Mouse (Mus musculus) brain, embryonic 14.5 days (tissue): ENCODE results near the gene Kmt2c. TPM values are rescaled to one million over a fixed set of nuclear protein-coding genes. Genes with fewer than 3 reads are reported as not detected.
"Not testable (repeated sequence)": the region's sequence is repeated elsewhere in the genome, so short reads cannot be mapped to it uniquely, and the experiment has no call there.

Experiments used
- DNase-seq: peaks from one replicate; pipeline ENCODE4 v3.0.0-alpha.2; 2011; ENCODE audit warnings: low read depth
- CTCF ChIP-seq: fragments of 200-500 bp; IDR thresholded peaks from 2 replicates; pipeline ENCODE4 v1.5.1; 2012; ENCODE audit warnings: inconsistent platforms, mild to moderate bottlenecking, moderate library complexity, borderline replicate concordance; ENCODE audit not compliant: insufficient read depth, insufficient read length; ENCODE audit errors: extremely low read depth
- POLR2A ChIP-seq: fragments of 200-500 bp; IDR thresholded peaks from 2 replicates; pipeline ENCODE4 v1.6.1; 2012; ENCODE audit warnings: mild to moderate bottlenecking, inconsistent platforms, borderline replicate concordance; ENCODE audit not compliant: poor library complexity, insufficient read depth, insufficient read length, severe bottlenecking; ENCODE audit errors: extremely low read depth
- polyA plus RNA-seq: library from polyadenylated mRNA; depleted of rRNA; stranded (reverse); fragments of >200 nt; gene quantifications from 2 replicates; pipeline ENCODE4 v1.2.3, GENCODE M21; 2012

Kmt2c gene
- polyA plus RNA-seq, 1 experiment = 52.3 TPM

DNA sequence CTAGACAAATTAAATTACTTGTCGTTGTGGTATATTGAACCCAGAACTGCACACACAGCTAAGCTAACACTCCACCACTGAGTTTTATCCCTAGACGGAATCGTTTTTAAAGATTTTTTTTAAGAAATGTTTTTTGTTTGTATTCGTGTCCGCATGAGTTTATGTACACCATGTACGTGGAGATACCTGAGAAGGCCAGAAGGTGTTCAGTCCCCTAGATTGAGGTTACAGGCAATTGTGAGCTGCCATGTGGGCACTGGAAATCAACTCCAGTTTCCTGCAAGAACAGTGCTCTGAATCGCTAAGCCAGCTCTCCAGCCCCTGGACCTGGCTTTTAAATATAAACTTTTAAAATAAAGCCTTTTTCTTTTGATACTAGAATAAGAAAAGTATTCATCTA is 2.1 kb upstream of the Kmt2c start:
- TF ChIP-seq CTCF (no peak), POLR2A (no peak)
- DNase-seq = no peak

DNA sequence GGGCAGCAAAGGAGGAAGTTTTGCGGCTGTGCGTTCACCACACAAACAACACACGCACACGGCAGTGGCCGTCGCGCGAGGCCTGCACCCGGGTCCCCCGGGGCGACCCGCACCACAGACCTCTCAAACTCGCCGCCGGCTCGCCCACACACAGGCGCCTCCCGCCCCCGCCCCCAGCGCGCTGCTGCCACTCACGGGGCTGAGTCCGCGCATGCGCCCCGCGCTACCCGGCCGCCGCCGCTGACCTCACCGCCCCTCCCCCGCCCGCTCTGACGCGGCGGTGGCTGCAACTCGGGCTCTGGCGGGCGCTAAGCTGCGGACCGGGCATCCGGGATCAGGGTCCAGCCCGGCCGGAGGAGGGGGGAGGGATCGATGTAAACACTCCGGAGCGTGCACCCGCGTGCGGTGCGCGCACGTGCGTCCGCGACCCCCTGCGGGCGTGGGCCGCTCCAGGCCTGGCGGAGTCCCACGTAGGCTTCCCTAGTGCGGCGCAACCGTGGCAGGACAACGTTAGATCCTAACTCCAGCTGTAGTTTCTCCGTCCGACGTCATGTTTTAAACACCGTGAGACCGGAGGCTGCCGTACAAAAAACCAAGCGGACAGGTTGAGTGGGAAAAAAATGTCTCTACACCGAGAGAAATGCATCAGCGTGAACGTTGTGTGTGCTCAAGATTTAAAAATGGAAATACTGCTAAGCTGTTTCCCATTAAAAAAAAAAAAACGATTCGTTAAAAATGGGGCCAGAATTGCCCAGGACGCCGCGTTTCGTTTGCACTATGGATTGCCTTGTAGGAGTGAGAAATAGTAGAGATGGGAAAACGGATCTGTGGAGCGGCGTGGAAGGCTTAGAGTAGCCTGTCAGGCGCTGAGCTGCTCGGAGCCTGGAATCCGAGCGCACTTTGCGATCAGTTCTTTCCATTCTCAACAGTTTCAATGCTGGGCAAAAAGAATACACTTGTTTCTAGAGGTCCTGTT is 1.1 kb upstream of the Kmt2c start:
- peak; percentile 98 for DNase-seq
- TF ChIP-seq CTCF (no peak), POLR2A (peak; percentile 91)

DNA sequence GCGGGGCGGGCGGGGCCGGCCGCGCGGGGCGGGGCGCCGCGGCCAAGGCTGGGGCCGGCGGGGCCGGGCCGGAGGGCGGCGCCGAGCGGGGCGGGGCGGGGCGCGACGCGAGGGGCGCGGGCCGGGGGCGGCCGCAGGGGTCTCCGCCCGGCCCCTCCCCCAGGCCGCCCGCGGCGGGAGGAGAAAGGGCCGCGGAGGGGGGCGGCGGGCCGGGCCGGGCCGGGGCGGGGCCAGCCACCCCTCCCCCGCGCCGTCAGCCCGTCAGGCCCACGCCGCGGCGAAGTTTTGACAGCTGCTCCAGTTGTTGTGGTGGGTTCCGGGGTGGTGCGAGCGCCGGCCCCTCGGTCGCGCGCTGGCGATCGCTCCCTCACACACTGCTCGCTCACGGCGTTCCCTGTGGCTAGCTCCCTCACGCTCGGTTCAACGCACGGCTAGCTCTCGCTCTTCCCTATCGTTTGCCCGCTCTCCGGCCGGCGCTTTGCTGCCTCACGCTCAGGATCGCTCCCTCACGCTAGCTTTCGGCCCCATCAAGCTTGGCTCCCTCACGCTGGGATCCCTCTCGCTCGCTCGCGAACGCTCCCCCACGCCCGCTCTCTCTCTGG is 339 bp upstream of the Kmt2c start:
- TF ChIP-seq CTCF = no peak
- no peak for TF ChIP-seq POLR2A
- DNase-seq = peak; percentile 91

DNA sequence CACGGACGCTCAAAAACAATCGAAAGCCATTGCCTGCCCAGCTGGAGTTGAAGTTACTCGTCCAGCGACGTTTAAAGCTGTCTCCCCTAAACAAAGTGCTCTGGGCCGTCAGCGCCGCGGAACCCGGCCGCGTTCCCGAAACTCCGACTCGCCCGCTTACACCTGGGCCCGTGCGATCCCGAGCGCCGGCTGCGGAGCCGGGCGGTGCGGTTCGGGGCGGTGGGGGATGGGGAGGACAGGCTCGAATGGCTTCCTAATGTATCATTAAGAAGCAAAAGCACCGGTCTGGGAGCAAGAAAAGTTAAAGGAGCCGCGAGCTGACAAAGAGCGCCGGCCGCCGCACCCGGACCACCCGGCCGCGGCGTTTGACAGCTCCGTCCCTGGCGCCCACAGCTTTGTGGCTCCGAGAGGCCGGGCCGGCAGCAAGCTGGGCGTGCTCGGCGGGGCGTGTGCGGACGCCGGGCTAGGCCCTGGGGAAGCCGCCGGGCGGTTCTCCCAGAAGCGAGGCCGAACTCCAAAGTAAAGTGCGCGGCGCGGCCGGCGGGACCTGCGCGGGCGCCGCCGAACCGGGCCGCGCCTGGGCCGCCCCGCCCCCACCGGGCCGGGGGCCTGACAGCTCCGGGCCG is 750 bp downstream of the Kmt2c start:
- DNase-seq = peak; percentile 60
- TF ChIP-seq CTCF (no peak), POLR2A (no peak)

DNA sequence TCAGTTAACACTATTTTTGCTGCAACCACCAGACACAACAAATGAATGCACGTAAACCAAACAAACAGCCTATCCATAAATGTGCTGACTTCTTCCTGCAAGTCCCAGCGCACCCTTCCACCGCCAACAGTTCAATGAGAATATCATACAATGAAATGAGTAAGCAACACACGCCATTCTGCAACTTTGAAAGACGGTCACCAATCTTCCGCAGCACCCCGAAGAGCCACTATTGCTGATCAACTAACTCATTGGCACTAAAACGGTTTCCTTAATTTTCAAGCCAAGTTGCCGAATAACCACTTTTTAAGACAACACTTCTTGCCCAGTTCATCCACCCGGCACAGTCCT is 1.2 kb downstream of the Kmt2c start:
- TF ChIP-seq CTCF (no peak), POLR2A (no peak)
- peak; percentile 59 for DNase-seq

DNA sequence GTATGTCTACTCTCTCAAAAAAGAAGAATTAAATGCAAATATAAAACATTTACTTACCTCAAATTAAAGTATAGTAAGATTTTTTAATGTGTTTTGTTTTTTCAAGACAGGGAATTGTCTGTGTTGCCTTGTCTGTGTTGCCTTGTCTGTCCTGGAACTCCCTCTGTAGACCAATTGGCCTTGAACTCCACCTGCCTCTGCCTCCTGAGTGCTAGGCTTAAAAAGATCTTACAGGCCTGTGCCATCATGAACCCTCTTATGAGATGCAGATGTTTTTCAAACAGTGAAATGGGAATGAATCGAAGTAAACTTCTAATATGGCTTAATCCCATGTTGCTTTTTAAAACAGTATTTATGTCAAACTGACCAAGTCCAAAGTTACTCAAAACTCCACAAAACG is 1.9 kb downstream of the Kmt2c start:
- TF ChIP-seq POLR2A (no peak), CTCF (no peak)
- no peak for DNase-seq

DNA sequence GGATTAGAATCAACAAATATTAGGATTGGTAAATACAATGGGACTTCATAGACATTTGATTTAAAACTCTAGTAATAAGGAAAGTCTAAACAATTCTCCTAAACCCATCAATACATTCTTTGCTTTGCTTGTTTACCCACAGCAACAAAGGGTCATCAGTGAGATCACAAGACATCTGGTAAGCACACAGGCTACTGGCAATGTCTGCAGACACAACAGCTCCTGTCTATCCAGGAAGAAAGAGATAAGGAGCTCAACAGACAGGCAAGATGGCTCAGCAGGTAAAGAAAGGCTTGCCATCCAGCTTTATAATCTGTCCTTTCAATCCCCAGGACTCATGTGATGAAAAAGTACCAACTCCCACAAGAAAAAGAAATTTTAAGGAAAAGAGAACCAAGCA is 19.7 kb downstream of the Kmt2c start:
- TF ChIP-seq POLR2A = no peak
- TF ChIP-seq CTCF = no peak
- no peak for DNase-seq

DNA sequence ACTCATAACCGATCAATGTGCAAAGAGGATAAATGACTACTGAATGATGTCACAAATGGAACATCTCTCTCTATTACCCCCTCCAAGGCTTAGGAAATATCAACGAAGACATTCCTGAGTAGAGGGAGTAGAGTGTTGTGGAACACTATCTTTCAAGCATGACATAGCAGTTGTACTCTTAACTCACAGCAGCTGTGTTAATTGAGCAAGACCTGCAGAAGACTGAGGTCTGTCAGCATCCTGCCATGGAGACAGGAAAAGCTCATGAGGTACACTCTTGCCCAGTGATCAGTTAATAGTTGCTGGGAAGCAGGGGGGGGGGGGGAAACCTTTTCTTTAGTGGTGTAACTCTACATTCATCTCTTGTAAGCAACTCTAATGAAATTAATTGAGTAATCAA is 22.8 kb downstream of the Kmt2c start:
- TF ChIP-seq POLR2A = no peak
- TF ChIP-seq CTCF = no peak
- DNase-seq = no peak

DNA sequence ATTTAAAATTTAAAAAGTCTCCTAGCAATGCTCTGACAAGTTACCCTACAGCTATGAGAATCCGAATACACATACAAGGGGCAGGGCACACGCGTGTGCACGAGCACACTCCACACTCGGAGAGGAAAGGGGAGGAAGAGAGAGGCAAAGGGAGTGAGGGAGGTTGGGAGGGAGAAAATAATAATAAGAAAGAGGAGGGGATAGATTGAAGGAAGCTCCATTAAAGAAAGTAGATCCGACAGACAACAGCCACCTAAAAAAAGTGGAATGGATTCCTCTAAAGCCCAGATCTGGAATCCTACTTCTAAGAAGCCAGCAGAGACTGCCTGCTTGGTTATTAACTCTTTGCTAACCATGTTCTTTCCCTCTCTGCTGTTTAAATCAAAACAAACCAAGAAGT is 26.5 kb downstream of the Kmt2c start:
- DNase-seq = peak; percentile 91
- TF ChIP-seq CTCF (no peak), POLR2A (no peak)

DNA sequence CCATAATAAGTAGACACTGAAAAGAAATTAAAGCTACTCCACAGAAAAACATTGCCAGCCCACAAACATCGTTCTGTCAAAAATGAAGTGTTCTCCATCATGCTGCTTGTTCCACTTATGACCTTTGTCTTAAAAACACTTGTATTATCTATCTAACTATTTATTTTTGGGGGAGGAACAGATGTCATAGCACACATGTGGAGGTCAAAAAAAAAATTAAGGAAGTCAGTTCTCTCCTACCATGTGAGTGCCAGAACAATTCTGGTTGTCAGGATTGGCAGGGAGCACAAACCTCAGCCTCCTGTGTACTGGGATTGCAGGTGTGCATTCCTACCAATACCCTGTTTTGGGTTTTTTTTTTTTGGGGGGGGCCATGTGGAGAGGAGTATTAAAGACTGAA is 36.6 kb downstream of the Kmt2c start:
- DNase-seq = no peak
- TF ChIP-seq CTCF (no peak), POLR2A (no peak)

DNA sequence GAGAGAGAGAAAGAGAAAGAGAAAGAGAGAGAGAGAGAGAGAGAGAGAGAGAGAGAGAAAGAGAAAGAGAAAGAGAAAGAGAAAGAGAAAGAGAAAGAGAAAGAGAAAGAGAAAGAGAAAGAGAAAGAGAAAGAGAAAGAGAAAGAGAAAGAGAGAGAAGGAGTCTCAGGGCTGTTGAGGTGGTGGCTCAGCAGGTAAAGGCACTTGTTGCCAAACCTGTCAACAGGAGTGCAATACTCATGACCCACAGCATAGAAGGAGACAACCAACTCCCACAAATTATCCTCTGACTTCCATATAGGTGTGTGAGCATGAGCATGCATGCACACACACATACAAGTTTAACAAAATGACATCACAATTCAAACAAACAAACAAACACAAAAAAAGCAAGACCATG is 43.2 kb downstream of the Kmt2c start:
- not testable (repeated sequence) for DNase-seq
